Mouse (Mus musculus) left cerebral cortex, adult 18-20 months (tissue): ENCODE data around the gene Tmcc2. TPM values are rescaled to one million over a fixed set of nuclear protein-coding genes. Genes with fewer than 3 reads are reported as not detected.

Experiments used
- DNase-seq, 2 experiments: peaks; one replicate each; pipeline ENCODE4 v3.0.0; 2021 to 2022; ENCODE audit warnings: low spot score in 2 of 2, mixed read lengths in 1 of 2
- total RNA-seq, 2 experiments: library from RNA; stranded (reverse); gene quantifications; 2 replicates each; pipeline ENCODE4 v1.2.3; 2021

Gene Tmcc2
- total RNA-seq, 2 experiments from 2014 or later = 204 to 205 TPM

- no peak for DNase-seq
Measured at GRCm38 (mm10) chr1:132392872-132393271, 1.8 kb upstream of the Tmcc2 start.

GRCm38 (mm10) chr1:132391580-132392022, 520 bp upstream of the Tmcc2 start:
- peak; percentile 71 to 77 for DNase-seq

- DNase-seq = peak; percentile 59 to 63
Measured at GRCm38 (mm10) chr1:132389886-132390585, 1.0 kb downstream of the Tmcc2 start.

GRCm38 (mm10) chr1:132388813-132389803, 2.0 kb downstream of the Tmcc2 start:
- DNase-seq = no peak

DNA sequence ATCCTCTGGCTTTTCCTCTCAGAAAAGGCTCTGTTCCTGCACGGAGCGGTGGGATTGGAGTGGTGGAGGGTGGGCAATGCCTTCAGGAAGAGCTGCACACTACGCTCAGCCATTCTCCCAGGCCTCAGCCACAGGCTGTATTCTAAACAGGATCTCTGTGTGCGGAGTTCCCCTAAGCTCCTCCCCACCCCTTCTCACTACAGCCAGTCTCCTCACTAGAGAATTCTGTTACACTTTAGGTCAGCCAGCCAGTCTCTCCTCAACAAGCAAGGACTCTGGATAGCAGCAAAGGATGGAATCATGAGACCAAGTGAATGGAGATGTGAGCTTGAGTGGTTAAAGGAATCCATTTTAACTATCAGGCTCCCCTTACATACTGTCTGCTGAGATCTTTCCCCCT, 3.1 kb downstream of the Tmcc2 start:
- DNase-seq = no peak

DNA sequence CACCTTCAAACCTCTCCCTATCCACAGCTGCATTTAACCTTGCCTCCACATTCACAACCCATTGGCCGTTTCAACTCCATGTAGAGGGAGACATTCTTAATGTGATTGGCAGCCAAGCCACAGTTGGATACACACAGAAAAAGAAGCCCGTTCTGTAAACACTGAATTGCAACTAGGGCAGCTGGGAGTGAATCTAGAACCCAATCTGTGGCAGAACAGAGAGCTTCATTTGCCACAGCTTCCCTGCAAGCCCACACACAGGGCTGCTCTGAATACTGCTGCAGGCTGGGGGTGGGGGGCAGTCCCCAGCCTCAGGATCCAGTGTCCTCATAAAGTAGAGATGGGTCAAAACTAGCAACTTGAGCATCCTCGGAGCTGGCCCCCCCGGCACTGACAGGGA, 4.8 kb downstream of the Tmcc2 start:
- no peak for DNase-seq

DNA sequence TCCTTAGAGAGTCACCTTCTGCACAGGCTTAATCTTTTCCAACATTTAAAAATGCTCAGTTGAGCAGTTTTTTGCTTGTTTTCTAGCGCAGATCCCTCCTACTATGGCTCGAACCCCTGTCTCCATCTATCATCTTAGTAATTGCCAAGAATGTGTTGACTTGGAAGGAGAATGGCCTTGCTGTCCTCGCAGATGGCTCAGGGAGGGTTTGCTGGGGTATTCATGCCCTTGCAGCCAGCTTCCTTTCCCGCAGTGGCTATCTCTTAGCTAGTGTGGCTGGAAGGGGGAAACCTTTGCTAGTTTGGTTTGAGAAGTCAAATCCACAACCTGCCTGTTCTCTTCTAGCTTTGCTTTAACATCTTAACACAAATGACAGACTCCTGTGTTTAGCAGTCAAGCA, 5.4 kb downstream of the Tmcc2 start:
- DNase-seq = no peak

DNA sequence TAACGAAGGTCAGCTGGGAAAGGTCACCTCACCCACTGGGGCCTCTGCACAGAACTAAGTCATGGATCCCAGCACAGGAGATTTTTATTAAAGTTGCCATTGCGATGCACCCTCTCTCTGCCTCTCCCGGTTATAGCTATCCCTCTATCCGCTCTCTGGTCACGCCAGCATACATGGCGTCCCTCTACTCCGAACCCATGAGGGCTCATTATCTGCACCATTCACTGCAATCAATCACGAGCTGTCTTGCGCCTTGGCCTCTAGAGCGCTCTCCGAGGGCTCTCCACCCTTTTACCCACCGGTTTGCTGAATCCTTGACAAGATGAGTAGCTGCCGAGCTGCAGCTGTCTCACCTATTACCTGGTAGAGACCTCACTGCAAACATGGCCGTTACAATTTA, 5.8 kb downstream of the Tmcc2 start:
- no peak for DNase-seq

DNA sequence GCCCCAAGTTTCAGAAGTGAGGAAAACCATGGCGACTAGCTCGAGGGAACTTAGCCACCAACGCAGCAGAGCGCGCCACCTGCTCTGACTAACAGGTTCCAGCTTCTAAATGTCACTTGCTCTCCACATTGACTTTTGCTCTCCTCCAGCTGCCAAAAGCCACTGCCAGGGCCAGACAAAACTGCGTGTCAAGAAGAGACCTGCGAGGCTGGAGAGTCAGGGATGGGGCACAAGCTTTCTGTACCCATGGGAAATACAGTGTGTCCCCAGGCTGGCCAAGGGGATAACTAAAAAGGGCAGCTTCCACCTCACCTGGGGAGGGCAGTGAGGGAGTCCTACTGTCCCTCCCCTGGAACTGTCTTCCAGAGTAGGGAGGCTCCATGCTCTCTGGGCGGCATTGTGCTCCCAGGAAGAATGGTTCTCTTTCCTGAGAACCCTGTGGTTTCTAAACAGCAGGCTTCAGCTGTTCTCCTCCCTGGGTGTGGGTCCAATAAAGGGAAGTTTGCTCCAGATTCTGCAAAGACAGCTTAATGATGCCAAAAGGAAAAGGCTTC, 7.0 kb downstream of the Tmcc2 start:
- DNase-seq = peak; percentile 56 to 61

GRCm38 (mm10) chr1:132381929-132382328, 9.2 kb downstream of the Tmcc2 start:
- no peak for DNase-seq

- DNase-seq = no peak
Measured at GRCm38 (mm10) chr1:132380550-132381100, 10.5 kb downstream of the Tmcc2 start.

- DNase-seq = no peak
Measured at GRCm38 (mm10) chr1:132377811-132378210, 13.3 kb downstream of the Tmcc2 start.

- no peak for DNase-seq
Measured at GRCm38 (mm10) chr1:132377055-132377365, 14.1 kb downstream of the Tmcc2 start.

DNA sequence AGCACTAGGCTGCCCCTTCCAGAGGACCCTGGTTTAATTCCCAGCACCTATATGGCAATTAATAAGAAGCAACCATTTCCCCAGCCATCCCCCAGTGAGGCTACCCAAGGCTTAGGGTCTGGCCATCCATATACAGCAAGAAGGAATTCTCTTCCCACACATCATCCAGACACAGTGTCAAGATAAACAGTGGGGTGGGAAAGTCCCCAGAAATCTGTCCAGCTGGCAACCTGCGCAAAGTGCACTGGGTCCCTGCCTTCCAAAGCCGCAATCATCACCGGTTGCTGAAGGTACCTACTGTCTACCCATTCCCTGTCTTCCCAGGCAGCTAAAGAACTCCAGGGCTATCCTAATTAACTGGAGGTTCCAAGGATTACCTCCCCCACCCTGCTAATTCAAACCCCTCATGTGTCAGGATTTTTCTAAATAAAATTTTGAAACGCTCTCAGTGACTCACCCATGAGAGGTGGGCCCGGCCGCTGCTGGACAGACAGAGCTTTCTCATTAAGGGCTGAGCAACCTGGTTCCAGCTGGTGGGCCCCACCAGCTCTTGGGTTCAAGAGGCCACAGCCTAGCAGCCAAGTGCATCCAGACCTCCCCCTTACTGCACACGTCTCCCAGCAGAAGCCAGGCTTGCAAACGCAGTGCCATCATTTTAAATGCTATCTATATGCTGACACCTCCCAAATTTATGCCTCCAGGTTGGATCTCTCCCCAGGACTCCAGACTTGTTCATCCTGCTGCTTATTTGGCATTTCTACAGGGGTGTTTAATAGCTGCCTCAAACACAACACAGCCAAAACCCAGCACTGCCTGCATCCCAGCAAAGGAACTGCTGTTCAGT, 14.6 kb downstream of the Tmcc2 start:
- DNase-seq = no peak

- no peak for DNase-seq
Measured at GRCm38 (mm10) chr1:132375256-132375655, 15.8 kb downstream of the Tmcc2 start.

- no peak for DNase-seq
Measured at GRCm38 (mm10) chr1:132374873-132375244, 16.2 kb downstream of the Tmcc2 start.

- DNase-seq = no peak
Measured at GRCm38 (mm10) chr1:132374140-132374872, 16.8 kb downstream of the Tmcc2 start.

- no peak for DNase-seq
Measured at GRCm38 (mm10) chr1:132372896-132373534, 18.1 kb downstream of the Tmcc2 start.

DNA sequence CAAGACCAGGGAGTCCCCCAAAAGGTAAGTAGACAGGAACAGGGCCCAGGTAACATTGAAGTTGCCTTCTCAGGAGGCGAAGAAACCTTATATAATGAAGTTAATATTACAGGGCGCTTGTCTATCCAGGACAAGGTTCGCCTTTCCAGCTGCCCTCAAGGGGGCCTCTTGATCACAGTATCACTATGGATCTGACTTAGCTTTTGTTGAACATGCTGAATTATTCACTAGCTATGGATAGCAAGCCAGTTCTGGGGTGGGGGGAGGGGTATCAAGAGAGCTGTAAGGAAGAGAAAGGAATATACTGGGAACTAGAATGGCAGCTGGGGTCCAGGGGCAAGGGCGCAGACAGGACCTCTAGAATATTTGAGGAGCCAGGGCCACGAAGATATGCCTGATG, 18.7 kb downstream of the Tmcc2 start:
- no peak for DNase-seq
